Mouse (Mus musculus) hindbrain, postnatal 0 days (tissue): ENCODE results near the gene Ckap2l. TPM values are rescaled to one million over a fixed set of nuclear protein-coding genes. Genes with fewer than 3 reads are reported as not detected.

Source experiments
- ATAC-seq: fragments of 200-750 bp; cut with Nextera tagmentation; 2 replicates; pipeline ENCODE4 v1.8.0; 2017; ENCODE audit warnings: mild to moderate bottlenecking, moderate TSS enrichment, moderate library complexity
- DNase-seq: peaks from one replicate; pipeline ENCODE4 v3.0.0-alpha.2; 2015; ENCODE audit warnings: low spot score
- H3K27ac ChIP-seq: fragments of 300-500 bp; sonication (generic); 2 replicates; pipeline ENCODE4 v1.5.1; 2014; ENCODE audit warnings: mild to moderate bottlenecking
- H3K27me3 ChIP-seq: fragments of 300-500 bp; sonication (generic); 2 replicates; pipeline ENCODE4 v1.6.1; 2014; ENCODE audit warnings: low read length, mixed read lengths; ENCODE audit not compliant: insufficient read depth
- H3K36me3 ChIP-seq: fragments of 300-500 bp; sonication (generic); 2 replicates; pipeline ENCODE4 v1.6.1; 2014; ENCODE audit warnings: low read length, mixed read lengths; ENCODE audit not compliant: insufficient read depth
- H3K4me1 ChIP-seq: fragments of 300-500 bp; sonication (generic); 2 replicates; pipeline ENCODE4 v1.6.1; 2014; ENCODE audit warnings: antibody characterized with exemption, low read length, mixed read lengths; ENCODE audit not compliant: insufficient read depth
- H3K4me2 ChIP-seq: fragments of 300-500 bp; sonication (generic); 2 replicates; pipeline ENCODE4 v1.6.1; 2014; ENCODE audit warnings: low read depth, mild to moderate bottlenecking, low read length, moderate library complexity, mixed read lengths
- H3K4me3 ChIP-seq: fragments of 300-500 bp; sonication (generic); 2 replicates; pipeline ENCODE4 v1.5.1; 2014; ENCODE audit warnings: low read length
- H3K9ac ChIP-seq: fragments of 300-500 bp; sonication (generic); replicated peaks from 2 replicates; pipeline ENCODE4 v1.6.1; 2014; ENCODE audit warnings: mild to moderate bottlenecking, low read length, moderate library complexity, mixed read lengths
- H3K9me3 ChIP-seq: fragments of 300-500 bp; sonication (generic); 2 replicates; pipeline ENCODE4 v1.6.1; 2016; ENCODE audit warnings: low read length, mixed read lengths
- CTCF ChIP-seq: IDR thresholded peaks from 2 replicates; pipeline ENCODE4 v1.5.1; 2016; ENCODE audit warnings: antibody characterized with exemption, control low read depth, low read depth
- WGBS: fragments of 180-500 bp; shearing (Covaris S2); extraction: QIAGEN DNeasy Blood & Tissue Kit; methylation state at CpG from one replicate; pipeline ENCODE4 v1.1.7; 2014; 5-methylcytosine and 5-hydroxymethylcytosine counted together
- polyA plus RNA-seq: library from polyadenylated mRNA; unstranded; fragments of >200 nt; fragmentation: Nextera tagmentation; extraction: Ambion mirVana; gene quantifications from 2 replicates; pipeline ENCODE4 v1.2.1, GENCODE M21; 2015
- total RNA-seq: library from RNA; depleted of rRNA; stranded (reverse); fragments of >200 nt; gene quantifications from 2 replicates; pipeline ENCODE4 v1.2.3, GENCODE M21; 2014

Gene Ckap2l
- total and polyA plus RNA-seq, 2 experiments from 2014 or later, result 8.9 to 9.7 TPM

GRCm38 (mm10) chr2:129256006-129256405 lies 41.0 kb downstream of the Ckap2l start:
- Histone ChIP-seq H3K9me3 (no peaks in the 10 kb centered on the region), H3K4me3 (no peak overlapping the region), H3K27me3 (no peaks in the 10 kb centered on the region), H3K27ac (no peak overlapping the region), H3K4me1 (no peaks in the 10 kb centered on the region), H3K4me2 (no peak overlapping the region), H3K36me3 (no peaks in the 10 kb centered on the region), H3K9ac (no peak overlapping the region)
- DNase-seq, result no peak
- WGBS, result 66% methylated on average over 4 of the region's 4 CpGs
- ATAC-seq, result no peak
- TF ChIP-seq CTCF, result no peak

DNA sequence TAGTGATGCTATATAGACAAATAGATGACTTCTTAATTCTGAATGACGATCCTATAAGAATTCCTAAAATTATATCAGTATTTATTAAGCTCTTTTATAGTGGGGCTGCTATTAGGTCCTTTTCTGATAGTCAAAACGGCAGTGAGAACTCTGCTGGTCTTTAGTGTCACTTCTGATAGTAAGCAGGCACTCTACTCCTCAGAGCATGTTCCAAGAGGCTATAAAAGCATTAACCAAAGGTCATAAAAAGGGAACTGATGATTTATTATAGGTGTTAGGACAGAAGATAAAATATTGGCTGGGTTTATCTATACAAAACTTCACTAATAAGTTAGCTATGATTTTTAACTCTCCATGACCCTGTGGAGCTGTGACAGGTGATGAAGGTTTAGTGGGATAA lies 42.9 kb downstream of the Ckap2l start:
- 81% methylated on average over 2 of the region's 2 CpGs for WGBS
- Histone ChIP-seq H3K36me3 (no peaks in the 10 kb centered on the region), H3K9me3 (no peaks in the 10 kb centered on the region), H3K27ac (no peak overlapping the region), H3K27me3 (no peaks in the 10 kb centered on the region), H3K9ac (no peak overlapping the region), H3K4me1 (no peaks in the 10 kb centered on the region), H3K4me2 (no peak overlapping the region), H3K4me3 (no peak overlapping the region)
- TF ChIP-seq CTCF, result no peak
- DNase-seq (no peak), ATAC-seq (no peak)

DNA sequence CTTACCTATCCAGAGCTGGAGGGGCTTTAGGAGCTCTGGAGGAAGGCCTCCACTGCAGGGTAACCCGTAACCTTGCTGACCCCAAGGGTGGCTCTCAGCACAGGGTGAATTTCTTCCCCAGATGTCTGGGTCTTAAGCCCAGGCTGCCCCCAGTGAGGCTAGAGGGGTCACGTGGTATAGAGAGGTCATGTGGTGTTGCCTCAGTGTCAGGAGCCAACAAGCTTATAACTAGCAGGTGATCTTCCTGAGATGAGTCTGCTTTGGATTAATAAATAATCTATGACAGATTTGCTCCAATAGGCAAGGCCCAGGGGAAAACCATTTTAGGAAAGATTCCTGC lies 43.4 kb downstream of the Ckap2l start:
- Histone ChIP-seq H3K9ac (no peak overlapping the region), H3K9me3 (no peaks in the 10 kb centered on the region), H3K4me3 (no peak overlapping the region), H3K4me1 (no peaks in the 10 kb centered on the region), H3K4me2 (no peak overlapping the region), H3K27ac (no peak overlapping the region), H3K36me3 (no peaks in the 10 kb centered on the region), H3K27me3 (no peaks in the 10 kb centered on the region)
- WGBS, result 82% methylated on average over 2 of the region's 2 CpGs
- TF ChIP-seq CTCF, result no peak
- ATAC-seq, result no peak
- no peak for DNase-seq

- no peak for TF ChIP-seq CTCF
- Histone ChIP-seq H3K9ac (no peak overlapping the region), H3K27me3 (no peaks in the 10 kb centered on the region), H3K36me3 (no peaks in the 10 kb centered on the region), H3K4me2 (no peak overlapping the region), H3K9me3 (no peaks in the 10 kb centered on the region), H3K27ac (no peak overlapping the region), H3K4me1 (no peaks in the 10 kb centered on the region), H3K4me3 (no peak overlapping the region)
- ATAC-seq (no peak), DNase-seq (no peak)
- 90% methylated on average over 19 of the region's 19 CpGs for WGBS
Observed at GRCm38 (mm10) chr2:129252836-129253630, 44.0 kb downstream of the Ckap2l start.

DNA sequence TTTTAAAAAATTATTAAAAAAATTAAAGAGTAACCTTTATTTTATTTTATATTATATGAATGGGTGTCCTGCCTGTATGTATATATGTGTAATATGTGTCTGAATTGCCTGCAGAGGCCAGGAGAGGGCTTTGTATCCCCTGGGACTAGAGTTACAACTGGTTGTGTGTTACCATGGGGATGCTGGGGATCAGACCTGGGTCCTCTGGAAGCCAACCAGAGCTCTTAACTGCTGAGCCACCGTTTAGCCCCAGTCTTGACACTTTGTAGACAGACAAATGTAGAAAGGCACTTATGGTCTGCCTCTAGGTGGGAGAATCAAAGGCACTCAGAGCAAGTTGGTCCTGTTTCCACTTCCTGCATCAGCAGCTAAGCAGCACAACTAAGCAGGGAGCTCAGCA lies 47.7 kb downstream of the Ckap2l start:
- no peak for TF ChIP-seq CTCF
- Histone ChIP-seq H3K4me2 (no peak overlapping the region), H3K4me1 (no peaks in the 10 kb centered on the region), H3K9me3 (no peaks in the 10 kb centered on the region), H3K36me3 (no peaks in the 10 kb centered on the region), H3K27ac (no peak overlapping the region), H3K27me3 (no peaks in the 10 kb centered on the region), H3K9ac (no peak overlapping the region), H3K4me3 (no peak overlapping the region)
- ATAC-seq, result no peak
- 59% methylated on average over 1 of the region's 1 CpGs for WGBS
- DNase-seq, result no peak

- no peak for TF ChIP-seq CTCF
- ATAC-seq (no peak), DNase-seq (no peak)
- Histone ChIP-seq H3K4me3 (no peak overlapping the region), H3K27ac (no peak overlapping the region), H3K36me3 (no peaks in the 10 kb centered on the region), H3K9me3 (no peaks in the 10 kb centered on the region), H3K27me3 (no peaks in the 10 kb centered on the region), H3K9ac (no peak overlapping the region), H3K4me1 (no peaks in the 10 kb centered on the region), H3K4me2 (no peak overlapping the region)
- WGBS, result 93% methylated on average over 7 of the region's 7 CpGs
Observed at GRCm38 (mm10) chr2:129247707-129248121, 49.3 kb downstream of the Ckap2l start.

DNA sequence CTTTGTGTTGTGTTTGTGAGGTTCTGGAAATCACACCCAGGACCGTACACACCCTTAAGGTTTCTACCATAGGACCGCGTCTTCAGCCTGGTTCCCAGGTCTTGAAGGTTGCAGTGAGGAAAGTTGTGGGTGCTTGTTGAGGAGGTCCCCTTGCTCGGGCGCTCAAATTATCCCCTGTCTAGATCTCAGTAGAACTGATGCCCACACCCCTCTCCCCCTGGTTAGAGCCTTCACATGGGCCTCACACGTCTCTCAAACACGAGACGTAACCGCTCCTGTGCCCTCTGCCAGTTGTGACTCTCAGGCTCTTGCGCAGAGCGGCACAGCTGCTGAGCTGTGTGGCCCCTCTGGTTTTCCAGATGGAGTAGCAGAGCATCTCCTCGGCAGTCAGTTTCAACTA lies 50.1 kb downstream of the Ckap2l start:
- H3K36me3 ChIP-seq, result no peaks in the 10 kb centered on the region
- no peak overlapping the region for H3K4me3 ChIP-seq
- DNase-seq, result no peak
- no peak overlapping the region for H3K9ac ChIP-seq
- H3K4me1 ChIP-seq, result no peaks in the 10 kb centered on the region
- no peaks in the 10 kb centered on the region for H3K9me3 ChIP-seq
- H3K27me3 ChIP-seq, result no peaks in the 10 kb centered on the region
- no peak for ATAC-seq
- no peak overlapping the region for H3K4me2 ChIP-seq
- no peak overlapping the region for H3K27ac ChIP-seq
- no peak for TF ChIP-seq CTCF
- 96% methylated on average over 12 of the region's 12 CpGs for WGBS
